Mouse (Mus musculus): ENCODE data around the gene Btbd9.
A peak's percentile ranks its signal among the peaks of the same experiment; 100 is the strongest.
"Not testable (repeated sequence)": the region's sequence is repeated elsewhere in the genome, so short reads cannot be mapped to it uniquely, and the experiment has no call there.

Btbd9 gene

GRCm38 (mm10) chr17:30575941-30576773, at the start of gene Btbd9:
TSS of gene Btbd9 (minus strand) at chr17:30576488.
- DNase-seq, result peak; percentile 96 to 97

- DNase-seq, result not testable (repeated sequence)
Observed at GRCm38 (mm10) chr17:30624132-30624531, 47.8 kb upstream of the Btbd9 start, which contains the start of gene Dnah8. TSS of gene Dnah8 (plus strand) at chr17:30624354.

- no peak for DNase-seq
Observed at GRCm38 (mm10) chr17:30623200-30623599, 46.9 kb upstream of the Btbd9 start.

GRCm38 (mm10) chr17:30621450-30621849, 45.2 kb upstream of the Btbd9 start:
- no peak for DNase-seq

- no peak for DNase-seq
Observed at GRCm38 (mm10) chr17:30620548-30620947, 44.3 kb upstream of the Btbd9 start.

GRCm38 (mm10) chr17:30619153-30619552, 42.9 kb upstream of the Btbd9 start:
- DNase-seq, result no peak

- DNase-seq, result no peak
Observed at GRCm38 (mm10) chr17:30618136-30618891, 42.0 kb upstream of the Btbd9 start.

GRCm38 (mm10) chr17:30616203-30616602, 39.9 kb upstream of the Btbd9 start:
- DNase-seq, result no peak

GRCm38 (mm10) chr17:30613350-30613749, 37.1 kb upstream of the Btbd9 start:
- DNase-seq, result no peak

- DNase-seq, result peak; percentile 100
Observed at GRCm38 (mm10) chr17:30612075-30612859, 36.0 kb upstream of the Btbd9 start.

GRCm38 (mm10) chr17:30611221-30612074, 35.2 kb upstream of the Btbd9 start:
- DNase-seq, result no peak

- no peak for DNase-seq
Observed at GRCm38 (mm10) chr17:30610739-30611138, 34.5 kb upstream of the Btbd9 start.

GRCm38 (mm10) chr17:30609980-30610307, 33.7 kb upstream of the Btbd9 start:
- DNase-seq, result no peak

- DNase-seq, result peak; percentile 76 to 80
Observed at GRCm38 (mm10) chr17:30609305-30609979, 33.2 kb upstream of the Btbd9 start.

GRCm38 (mm10) chr17:30607909-30608495, 31.7 kb upstream of the Btbd9 start:
- peak in 1 of 2 experiments; percentile 29 for DNase-seq

GRCm38 (mm10) chr17:30607330-30607729, 31.0 kb upstream of the Btbd9 start:
- no peak for DNase-seq

- DNase-seq, result no peak
Observed at GRCm38 (mm10) chr17:30606634-30607081, 30.4 kb upstream of the Btbd9 start.

GRCm38 (mm10) chr17:30606206-30606605, 29.9 kb upstream of the Btbd9 start:
- no peak for DNase-seq

GRCm38 (mm10) chr17:30605001-30605400, 28.7 kb upstream of the Btbd9 start:
- no peak for DNase-seq

- peak in 1 of 2 experiments; percentile 37 for DNase-seq
Observed at GRCm38 (mm10) chr17:30604296-30604695, 28.0 kb upstream of the Btbd9 start.

- no peak for DNase-seq
Observed at GRCm38 (mm10) chr17:30602175-30602574, 25.9 kb upstream of the Btbd9 start.
